ENCODE assay signal across 17 mouse cellular contexts in genomic region chr16:57478451-57478850, GRCm38 (mm10).
A peak's percentile ranks its signal among the peaks of the same experiment; 100 is the strongest.
DNase-seq lines count a peak whose midpoint lies in the region; ATAC-seq and TF ChIP-seq lines count a peak whose summit lies in the region.
"Had no signal": no experiment of that assay in that cellular context is flagged by ENCODE, and none has a peak within 500 bp of the region (broad histone marks: within the 10 kb centered on the region; RNA-seq: fewer than 3 reads in every experiment).

No protein-coding gene starts in this region.

- H3K27me3 ChIP-seq in heart, embryonic 13.5 days (replicated peaks) = no peaks in the 10 kb centered on the region
- H3K27me3 ChIP-seq in limb, embryonic 14.5 days (ENCODE audit: control insufficient read depth, insufficient read depth, low read length) = no peaks in the 10 kb centered on the region
- H3K27me3 ChIP-seq: forebrain, embryonic 15.5 days; midbrain, embryonic 13.5 days; neural tube, embryonic 13.5 days had no signal

- H3K4me2 ChIP-seq in heart, embryonic 13.5 days = no peak overlapping the region
- H3K4me2 ChIP-seq in limb, embryonic 14.5 days (replicated peaks; ENCODE audit: low read depth, low read length, severe bottlenecking) = no peak overlapping the region
- H3K4me2 ChIP-seq: forebrain, embryonic 15.5 days; midbrain, embryonic 13.5 days; neural tube, embryonic 13.5 days had no signal

- peak; percentile 54 for DNase-seq in gastrocnemius, adult 18-20 months (ENCODE audit: low spot score)
- DNase-seq in gastrocnemius, postnatal 36 days = no peak
- no peak for DNase-seq in heart, postnatal 36 days
- DNase-seq in NIH3T3 (ENCODE audit: low read depth) = peak; percentile 73
- peak; percentile 77 for DNase-seq in limb, embryonic 14.5 days (ENCODE audit: low spot score)
- no peak for DNase-seq in frontal cortex, postnatal 14 days (ENCODE audit: low spot score in 2 of 2)
- no peak for DNase-seq in spleen, postnatal 4 days (ENCODE audit: low spot score in 2 of 2)
- DNase-seq: cerebellum, adult 2 months; kidney, adult 11 months; liver; lung, postnatal 10 days; right cerebral cortex, adult 18-20 months had no signal

- no peak for ATAC-seq in heart, embryonic 13.5 days (ENCODE audit: extremely low read depth, insufficient number of reproducible peaks, low FRiP score, low TSS enrichment)
- ATAC-seq in limb, embryonic 14.5 days (ENCODE audit: low FRiP score, low read depth) = peak; percentile 91
- ATAC-seq: forebrain, embryonic 15.5 days; hindbrain, embryonic 16.5 days; midbrain, embryonic 13.5 days had no signal

- H3K27ac ChIP-seq in heart, embryonic 13.5 days (replicated peaks) = peak overlapping the region; percentile 56
- H3K27ac ChIP-seq in limb, embryonic 14.5 days (replicated peaks; ENCODE audit: low read depth, low read length) = no peak overlapping the region
- H3K27ac ChIP-seq: forebrain, embryonic 15.5 days; midbrain, embryonic 13.5 days; neural tube, embryonic 13.5 days had no signal

- WGBS in heart, embryonic 13.5 days = 62% methylated on average over 2 of the region's 2 CpGs
- WGBS in limb, embryonic 14.5 days = 72% methylated on average over 2 of the region's 2 CpGs

- H3K9me3 ChIP-seq in heart, embryonic 13.5 days = peaks cover 11% of the 10 kb centered on the region; the same call in 1 of the 2 replicates
- H3K9me3 ChIP-seq in limb, embryonic 14.5 days (ENCODE audit: control insufficient read depth, low read length) = no peaks in the 10 kb centered on the region
- H3K9me3 ChIP-seq: midbrain, embryonic 13.5 days; neural tube, embryonic 13.5 days had no signal

- no peak overlapping the region for H3K9ac ChIP-seq in heart, embryonic 13.5 days
- no peak overlapping the region for H3K9ac ChIP-seq in limb, embryonic 14.5 days (ENCODE audit: low read depth, low read length, severe bottlenecking)
- H3K9ac ChIP-seq: forebrain, embryonic 15.5 days; midbrain, embryonic 13.5 days; neural tube, embryonic 13.5 days had no signal

- peaks cover 22% of the 10 kb centered on the region for H3K4me1 ChIP-seq in heart, embryonic 13.5 days
- peaks cover 10% of the 10 kb centered on the region; the same call in 1 of the 2 replicates for H3K4me1 ChIP-seq in limb, embryonic 14.5 days (ENCODE audit: control insufficient read depth, insufficient read depth, low read length)
- H3K4me1 ChIP-seq: forebrain, embryonic 15.5 days had no signal

- TF ChIP-seq POLR2A in limb, embryonic 14.5 days (IDR thresholded peaks at IDR 0.05; ENCODE audit: borderline replicate concordance, extremely low read depth, insufficient read depth, insufficient read length) = no peak

- intact Hi-C loops in gastrocnemius, postnatal 36 days (cut with DNase I) = loop anchor here (10.0 kb wide), 1 partner anchor 114 kb away; no protein-coding TSS in a partner anchor
- intact Hi-C loops in heart, postnatal 36 days (cut with DNase I) = no loop called here

- H3K4me3 ChIP-seq in heart, embryonic 13.5 days = no peak overlapping the region
- no peak overlapping the region for H3K4me3 ChIP-seq in limb, embryonic 14.5 days (replicated peaks; ENCODE audit: low read length)
- H3K4me3 ChIP-seq: forebrain, embryonic 15.5 days; midbrain, embryonic 13.5 days; neural tube, embryonic 13.5 days had no signal

- H3K36me3 ChIP-seq in heart, embryonic 13.5 days = peaks cover 4% of the 10 kb centered on the region; the same call in 1 of the 2 replicates
- H3K36me3 ChIP-seq in limb, embryonic 14.5 days (ENCODE audit: control insufficient read depth, insufficient read depth, low read length) = no peaks in the 10 kb centered on the region
- H3K36me3 ChIP-seq: forebrain, embryonic 15.5 days; midbrain, embryonic 13.5 days; neural tube, embryonic 13.5 days had no signal

Comparison
In these comparisons a context has a peak if more than half of its experiments do, and no peak if none do; other contexts are left out.
1. DNase-seq: peak in gastrocnemius, adult 18-20 months (single experiment), NIH3T3 (single experiment) and limb, embryonic 14.5 days (single experiment); none in gastrocnemius, postnatal 36 days (0 of 2), heart, postnatal 36 days (0 of 2), frontal cortex, postnatal 14 days (0 of 2) and spleen, postnatal 4 days (0 of 2).